Mouse (Mus musculus) kidney, embryonic 15.5 days (tissue): ENCODE results near the gene Gm36079. TPM values are rescaled to one million over a fixed set of nuclear protein-coding genes. Genes with fewer than 3 reads are reported as not detected.
A peak's percentile ranks its signal among the peaks of the same experiment; 100 is the strongest.
"Not testable (repeated sequence)": the region's sequence is repeated elsewhere in the genome, so short reads cannot be mapped to it uniquely, and the experiment has no call there.

ENCODE experiments used
- ATAC-seq: fragments of 200-750 bp; cut with Nextera tagmentation; replicated peaks from 2 replicates; pipeline ENCODE4 v1.8.0; 2017; ENCODE audit warnings: moderate TSS enrichment; ENCODE audit not compliant: low FRiP score
- H3K27ac ChIP-seq: fragments of 300-500 bp; sonication (generic); 2 replicates; pipeline ENCODE4 v1.5.1; 2015; ENCODE audit warnings: mild to moderate bottlenecking, inconsistent platforms
- H3K27me3 ChIP-seq: fragments of 300-500 bp; sonication (generic); 2 replicates; pipeline ENCODE4 v1.6.1; 2015; ENCODE audit warnings: inconsistent platforms
- H3K36me3 ChIP-seq: fragments of 300-500 bp; sonication (generic); 2 replicates; pipeline ENCODE4 v1.6.1; 2015; ENCODE audit warnings: inconsistent platforms
- H3K4me1 ChIP-seq: fragments of 300-500 bp; sonication (generic); 2 replicates; pipeline ENCODE4 v1.6.1; 2015; ENCODE audit warnings: inconsistent platforms
- H3K4me2 ChIP-seq: fragments of 300-500 bp; sonication (generic); 2 replicates; pipeline ENCODE4 v1.6.1; 2015; ENCODE audit warnings: moderate library complexity, mild to moderate bottlenecking, inconsistent platforms
- H3K4me3 ChIP-seq: fragments of 300-500 bp; sonication (generic); replicated peaks from 2 replicates; pipeline ENCODE4 v1.5.1; 2015; ENCODE audit warnings: mild to moderate bottlenecking, inconsistent platforms
- H3K9ac ChIP-seq: fragments of 300-500 bp; sonication (generic); 2 replicates; pipeline ENCODE4 v1.6.1; 2015; ENCODE audit warnings: mild to moderate bottlenecking, inconsistent platforms
- H3K9me3 ChIP-seq: fragments of 300-500 bp; sonication (generic); replicated peaks from 2 replicates; pipeline ENCODE4 v1.6.1; 2016; ENCODE audit warnings: inconsistent platforms
- WGBS: fragments of 180-500 bp; shearing (Covaris S2); methylation state at CpG from one replicate; pipeline ENCODE4 v1.1.7; 2015; ENCODE audit warnings: mixed read lengths; 5-methylcytosine and 5-hydroxymethylcytosine counted together
- polyA plus RNA-seq: library from polyadenylated mRNA; unstranded; fragments of >200 nt; fragmentation: Nextera tagmentation; extraction: Ambion mirVana; gene quantifications from 2 replicates; pipeline ENCODE4 v1.2.1, GENCODE M21; 2015

The Gm36079 gene
- not detected in 2 replicates for polyA plus RNA-seq

DNA sequence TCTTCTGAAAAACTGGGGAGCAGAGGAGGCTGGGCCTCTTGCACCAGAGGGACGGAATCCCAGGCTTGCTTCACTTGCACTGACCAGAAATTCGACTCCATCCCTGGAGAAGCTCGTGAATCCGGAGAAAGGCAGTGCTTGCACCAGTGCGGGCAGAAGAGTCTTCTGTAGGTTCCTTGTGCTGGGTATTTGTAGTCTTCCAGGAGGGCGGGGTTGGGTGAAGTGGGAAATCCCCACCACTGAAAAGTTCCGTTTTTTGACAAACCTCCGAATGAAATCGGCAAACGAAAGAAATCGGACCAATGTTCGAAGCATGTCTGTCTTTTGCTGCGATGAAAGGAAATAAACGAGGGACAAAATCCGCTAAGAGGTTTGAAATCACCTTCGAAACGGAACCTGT, at the start of gene Gm36079:
TSS of gene Gm36079 (minus strand) at position 101 of the 400 bp plus-strand sequence.
- ATAC-seq, H3K27ac ChIP-seq, H3K4me1 ChIP-seq, H3K4me2 ChIP-seq, H3K4me3 ChIP-seq, H3K36me3 ChIP-seq, H3K9me3 ChIP-seq, H3K9ac ChIP-seq: not testable (repeated sequence)
- peaks cover 27% of the 10 kb centered on the region for H3K27me3 ChIP-seq
- 0% methylated on average over 2 of the region's 17 CpGs for WGBS

DNA sequence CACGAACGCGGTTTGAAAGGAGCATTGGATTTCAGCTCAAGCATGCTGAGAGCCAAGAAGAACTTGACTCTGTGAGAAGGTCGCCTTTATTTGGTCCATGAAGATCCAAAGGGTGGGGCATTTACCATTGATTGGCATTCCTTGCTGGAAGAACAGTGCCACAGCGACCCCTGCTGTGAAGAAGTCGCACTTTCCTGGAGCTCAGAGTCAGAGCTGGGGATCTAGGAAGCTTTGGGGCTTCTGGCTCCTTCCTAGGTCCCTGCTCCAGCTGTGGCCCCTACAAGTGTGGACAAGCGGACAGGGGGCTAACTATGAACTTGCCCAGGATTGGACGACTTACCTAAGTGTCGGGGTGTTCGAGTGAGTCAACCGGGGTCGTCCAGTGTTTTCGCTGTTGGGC, 44.1 kb upstream of the Gm36079 start:
- not testable (repeated sequence) for H3K27me3 ChIP-seq, H3K9ac ChIP-seq, H3K4me3 ChIP-seq, H3K27ac ChIP-seq, H3K4me1 ChIP-seq, H3K36me3 ChIP-seq, ATAC-seq, H3K4me2 ChIP-seq, H3K9me3 ChIP-seq
- WGBS, result no CpG with 5 or more reads among the region's 13 CpGs

DNA sequence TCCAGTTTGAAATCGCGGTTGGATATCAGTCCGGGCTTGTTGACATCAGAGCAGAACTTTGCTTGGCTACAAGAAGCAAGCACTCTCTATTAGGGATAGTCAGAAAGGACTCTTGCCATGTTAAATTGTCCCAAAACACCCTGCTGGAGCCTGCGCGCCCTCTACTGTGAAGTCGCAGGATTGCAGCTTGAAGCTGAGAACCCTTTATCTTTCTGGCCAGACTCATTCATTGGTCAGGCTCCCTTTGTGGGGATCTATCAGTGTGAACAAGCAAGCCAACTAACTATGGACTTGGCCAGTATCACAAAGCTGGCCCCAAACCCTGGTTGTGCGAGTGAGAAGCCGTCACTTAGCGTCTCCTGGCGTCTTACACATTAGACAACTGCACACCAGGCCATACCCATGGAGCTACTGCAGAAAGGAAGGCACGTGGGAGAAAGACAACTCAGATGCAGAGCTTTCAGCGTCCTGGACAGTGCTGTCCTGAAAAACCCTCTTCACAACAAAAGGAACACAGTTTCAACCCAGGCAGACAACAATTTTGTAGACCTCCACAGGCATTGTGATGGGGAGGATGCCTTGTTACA, 43.3 kb upstream of the Gm36079 start:
- H3K4me1 ChIP-seq, ATAC-seq, H3K36me3 ChIP-seq, H3K9ac ChIP-seq, H3K9me3 ChIP-seq, H3K4me2 ChIP-seq, H3K27ac ChIP-seq, H3K4me3 ChIP-seq, H3K27me3 ChIP-seq: not testable (repeated sequence)
- WGBS, result no CpG with 5 or more reads among the region's 12 CpGs

DNA sequence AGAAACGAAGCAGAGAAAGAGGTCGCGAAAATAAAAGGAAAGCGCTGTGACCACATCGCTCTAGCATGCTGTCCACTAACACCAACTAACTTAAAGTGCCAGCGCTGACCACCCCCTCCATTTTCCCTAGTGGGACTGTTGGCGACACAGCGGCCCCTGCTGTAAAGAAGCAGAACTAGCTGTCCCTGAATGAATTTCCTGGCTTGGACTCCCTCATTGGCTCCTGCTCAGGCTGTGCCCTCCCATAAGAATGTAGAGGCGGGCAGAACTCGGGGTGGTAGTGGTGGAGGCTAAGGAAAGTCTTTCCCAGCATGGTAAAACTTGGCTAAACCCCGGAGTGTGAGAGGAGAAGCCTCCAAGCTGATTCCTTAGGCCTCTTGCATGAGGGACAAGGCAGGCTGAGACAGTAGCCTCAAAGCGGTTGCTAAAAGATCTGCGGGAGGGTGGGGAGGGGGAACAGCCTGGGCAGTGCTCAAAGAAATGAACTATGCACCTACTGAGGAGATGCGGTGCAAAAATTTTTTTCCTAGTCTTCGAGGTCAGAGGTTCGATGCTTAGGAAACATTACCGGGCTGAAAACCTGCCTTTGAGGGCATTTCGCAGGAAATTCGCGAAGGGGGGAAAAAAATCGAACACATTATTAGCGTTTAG, 36.8 kb upstream of the Gm36079 start:
- H3K27ac ChIP-seq, H3K9ac ChIP-seq, H3K4me2 ChIP-seq, H3K36me3 ChIP-seq, H3K4me1 ChIP-seq, H3K4me3 ChIP-seq, H3K9me3 ChIP-seq, H3K27me3 ChIP-seq: not testable (repeated sequence)
- no CpG with 5 or more reads among the region's 22 CpGs for WGBS
- peak; percentile 89 for ATAC-seq

DNA sequence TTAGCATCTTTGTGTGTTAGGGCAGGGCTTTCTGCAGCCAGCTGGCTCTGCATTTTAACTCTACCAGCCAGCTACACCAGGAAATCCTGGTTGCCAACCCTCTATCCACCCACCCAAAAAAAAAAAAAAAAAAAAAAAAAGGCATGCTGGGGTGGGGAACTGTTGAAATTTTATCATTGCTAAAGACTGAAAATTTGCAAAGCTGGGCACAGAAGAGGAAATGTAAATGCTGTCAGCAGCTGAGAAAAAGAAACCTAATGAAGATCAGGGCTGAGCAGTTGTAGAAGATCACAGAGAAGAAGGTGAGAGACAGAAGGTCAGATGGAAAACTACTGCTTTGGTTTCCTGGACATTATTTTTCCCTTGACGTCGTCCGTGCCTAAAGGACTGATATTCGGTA, 36.1 kb upstream of the Gm36079 start:
- H3K9me3 ChIP-seq, H3K36me3 ChIP-seq, H3K4me2 ChIP-seq, H3K4me3 ChIP-seq, H3K27ac ChIP-seq, H3K4me1 ChIP-seq, H3K27me3 ChIP-seq, H3K9ac ChIP-seq, ATAC-seq: not testable (repeated sequence)
- WGBS, result no CpG with 5 or more reads among the region's 4 CpGs

DNA sequence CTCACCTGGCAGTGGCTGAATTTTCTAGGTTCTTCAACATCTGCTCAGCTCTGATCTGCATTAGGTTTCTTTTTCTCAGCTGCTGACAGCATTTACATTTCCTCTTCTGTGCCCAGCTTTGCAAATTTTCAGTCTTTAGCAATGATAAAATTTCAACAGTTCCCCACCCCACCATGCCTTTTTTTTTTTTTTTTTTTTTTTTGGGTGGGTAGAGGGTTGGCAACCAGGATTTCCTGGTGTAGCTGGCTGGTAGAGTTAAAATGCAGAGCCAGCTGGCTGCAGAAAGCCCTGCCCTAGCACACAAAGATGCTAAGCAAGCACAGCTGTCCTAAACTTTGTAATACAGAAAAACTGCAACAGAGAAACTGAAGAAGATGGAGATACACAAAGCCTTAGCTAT, 25.3 kb upstream of the Gm36079 start, which contains the start of gene Gm21188:
TSS of gene Gm21188 (minus strand) at position 110 of the 400 bp plus-strand sequence.
- H3K36me3 ChIP-seq, H3K9ac ChIP-seq, ATAC-seq, H3K4me1 ChIP-seq, H3K27ac ChIP-seq, H3K9me3 ChIP-seq, H3K27me3 ChIP-seq, H3K4me2 ChIP-seq, H3K4me3 ChIP-seq: not testable (repeated sequence)

DNA sequence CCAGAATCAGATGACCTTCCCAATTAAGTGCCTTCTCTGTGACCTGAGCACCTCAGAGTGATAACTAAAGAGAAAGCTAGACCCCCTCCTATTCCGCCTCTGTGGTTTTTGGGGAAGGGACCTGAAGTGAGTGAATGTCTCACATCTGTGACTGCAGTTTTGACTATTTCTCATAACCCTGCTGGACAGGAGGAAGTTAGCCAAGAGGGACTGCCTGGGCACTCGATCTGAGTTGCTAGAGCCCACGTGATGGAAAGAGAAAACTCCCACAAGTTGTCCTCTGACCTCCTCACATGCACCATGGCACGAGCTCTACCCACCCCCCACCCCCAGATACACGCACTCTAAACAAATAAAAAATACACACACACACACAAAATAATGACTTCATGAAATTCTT, 21.8 kb upstream of the Gm36079 start:
- not testable (repeated sequence) for H3K4me3 ChIP-seq, H3K27ac ChIP-seq, H3K36me3 ChIP-seq, H3K9me3 ChIP-seq, ATAC-seq, H3K4me1 ChIP-seq, H3K27me3 ChIP-seq, H3K4me2 ChIP-seq, H3K9ac ChIP-seq
- no CpG with 5 or more reads among the region's 5 CpGs for WGBS

DNA sequence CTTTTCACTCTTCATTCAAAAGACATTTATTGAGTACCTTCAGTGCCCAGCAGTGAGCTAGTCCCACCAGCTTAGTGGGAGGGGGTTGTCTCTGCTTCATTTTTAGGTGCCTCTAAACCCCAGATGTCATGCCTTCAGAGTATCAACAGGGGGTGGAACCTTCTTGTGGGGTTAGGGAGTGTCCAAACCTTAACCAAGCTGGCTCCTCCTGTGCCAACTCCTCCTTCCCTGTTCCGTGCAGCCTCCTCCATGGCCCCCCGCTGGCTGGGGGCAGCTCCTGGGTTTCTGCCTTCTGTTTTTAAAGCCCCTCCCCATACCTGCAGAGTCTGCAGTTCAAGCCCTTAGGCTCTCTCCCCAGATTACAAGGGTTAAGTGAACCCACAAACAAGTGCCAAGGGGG, 21.4 kb upstream of the Gm36079 start:
- H3K9ac ChIP-seq, H3K36me3 ChIP-seq, ATAC-seq, H3K4me2 ChIP-seq, H3K4me1 ChIP-seq, H3K27ac ChIP-seq, H3K4me3 ChIP-seq, H3K9me3 ChIP-seq, H3K27me3 ChIP-seq: not testable (repeated sequence)
- WGBS, result no CpG with 5 or more reads among the region's 2 CpGs

DNA sequence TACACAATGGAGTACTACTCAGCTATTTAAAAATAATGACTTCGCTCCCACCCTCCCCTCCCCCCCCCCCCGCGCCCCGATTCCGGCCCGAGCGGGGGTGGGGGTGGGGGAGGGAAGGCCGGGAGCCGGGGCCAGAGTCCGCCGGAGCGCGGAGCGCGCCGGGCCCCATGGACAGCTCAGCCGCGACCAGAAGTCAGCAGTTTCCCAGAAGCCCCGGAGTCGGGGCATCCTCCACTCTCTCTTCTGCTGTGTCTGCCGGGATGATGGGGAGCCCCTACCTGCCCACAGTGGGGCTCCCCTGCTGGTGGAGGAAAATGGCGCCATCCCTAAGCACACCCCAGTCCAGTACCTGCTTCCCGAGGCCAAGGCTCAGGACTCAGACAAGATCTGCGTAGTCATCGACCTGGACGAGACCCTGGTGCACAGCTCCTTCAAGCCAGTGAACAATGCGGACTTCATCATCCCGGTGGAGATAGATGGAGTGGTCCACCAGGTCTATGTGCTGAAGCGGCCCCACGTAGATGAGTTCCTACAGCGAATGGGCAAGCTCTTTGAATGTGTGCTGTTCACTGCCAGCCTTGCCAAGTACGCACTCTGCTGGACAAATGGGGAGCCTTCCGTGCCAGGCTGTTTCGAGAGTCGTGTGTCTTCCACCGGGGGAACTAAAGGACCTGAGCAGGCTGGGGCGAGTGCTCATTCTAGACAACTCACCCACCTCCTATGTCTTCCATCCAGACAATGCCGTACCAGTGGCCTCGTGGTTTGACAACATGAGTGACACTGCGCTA, 19.8 kb upstream of the Gm36079 start:
- H3K9me3 ChIP-seq, H3K4me3 ChIP-seq, H3K27ac ChIP-seq, H3K9ac ChIP-seq, H3K4me2 ChIP-seq, H3K4me1 ChIP-seq, ATAC-seq, H3K27me3 ChIP-seq, H3K36me3 ChIP-seq: not testable (repeated sequence)
- 0% methylated on average over 7 of the region's 40 CpGs for WGBS

DNA sequence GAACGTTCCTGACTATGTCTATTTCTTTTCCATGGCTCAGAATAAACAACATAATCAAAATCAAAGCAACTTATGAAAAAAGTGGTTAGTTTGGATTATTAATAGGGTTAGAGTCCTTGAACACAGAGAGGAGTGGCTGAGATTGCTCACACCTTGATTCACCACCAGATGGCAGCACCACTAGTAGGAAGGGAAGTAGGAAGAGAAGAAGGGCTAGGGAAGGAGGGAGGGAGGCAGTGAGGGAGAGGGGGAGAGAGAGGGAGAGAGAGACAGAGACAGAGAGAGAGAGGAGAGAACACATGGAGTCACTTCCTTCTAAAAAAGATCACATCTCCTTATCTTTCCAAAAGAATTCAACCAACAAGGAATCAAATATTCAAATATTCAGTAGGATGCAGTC, 14.3 kb upstream of the Gm36079 start:
- not testable (repeated sequence) for H3K4me3 ChIP-seq

DNA sequence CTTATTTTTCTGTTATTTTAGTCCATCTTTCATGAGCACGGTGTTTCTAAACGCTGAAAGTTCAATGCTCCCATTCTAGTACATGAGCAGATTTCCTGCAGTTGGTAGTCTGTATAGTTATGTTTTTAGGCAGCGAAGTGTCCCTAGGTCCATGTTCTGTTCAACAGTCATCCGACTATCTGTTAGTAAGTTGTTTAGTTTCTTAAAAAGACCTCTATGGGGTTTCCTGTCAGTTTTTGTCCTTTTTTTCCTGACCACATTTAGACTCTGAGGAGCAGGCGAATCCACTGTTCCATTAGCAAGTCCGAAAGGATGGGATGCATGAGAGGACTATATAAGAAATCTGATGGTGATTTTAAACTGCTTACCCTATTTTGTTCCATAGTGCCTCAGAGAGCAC, 11.1 kb upstream of the Gm36079 start:
- H3K4me3 ChIP-seq, H3K9ac ChIP-seq, H3K9me3 ChIP-seq, H3K36me3 ChIP-seq, H3K27ac ChIP-seq, H3K4me2 ChIP-seq, ATAC-seq, H3K4me1 ChIP-seq: not testable (repeated sequence)
- peaks cover 24% of the 10 kb centered on the region for H3K27me3 ChIP-seq
- WGBS, result 6% methylated on average over 6 of the region's 6 CpGs

More for the DNA sequence above, 14.3 kb upstream of the Gm36079 start:
- not testable (repeated sequence) for H3K4me2 ChIP-seq, ATAC-seq, H3K9me3 ChIP-seq, H3K27ac ChIP-seq, H3K4me1 ChIP-seq, H3K9ac ChIP-seq, H3K36me3 ChIP-seq
- WGBS, result no CpG with 5 or more reads among the region's 1 CpGs
- peaks cover 15% of the 10 kb centered on the region for H3K27me3 ChIP-seq

DNA sequence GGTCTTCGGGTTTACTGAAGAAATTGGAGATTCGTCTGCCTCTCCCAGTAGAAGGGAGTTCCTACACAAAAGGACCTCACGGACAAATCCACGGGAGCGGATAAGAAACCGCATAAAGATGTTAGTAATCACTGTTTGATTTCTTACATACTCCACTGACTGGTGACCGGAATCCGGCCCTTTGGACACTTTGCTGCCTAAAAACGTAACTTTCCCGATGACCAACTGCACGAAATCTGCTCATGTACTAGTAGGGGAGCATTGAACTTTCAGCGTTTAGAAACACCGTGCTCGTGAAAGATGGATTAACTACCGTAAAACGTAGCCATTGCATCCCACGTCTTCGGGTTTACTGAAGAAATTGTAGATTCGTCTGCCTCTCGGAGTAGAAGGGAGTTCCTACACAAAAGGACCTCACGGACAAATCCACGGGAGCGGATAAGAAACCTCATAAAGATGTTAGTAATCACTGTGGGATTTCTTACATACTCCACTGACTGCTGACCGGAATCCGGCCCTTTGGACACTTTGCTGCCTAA, 9.8 kb upstream of the Gm36079 start:
- not testable (repeated sequence) for H3K4me1 ChIP-seq, H3K9ac ChIP-seq, H3K36me3 ChIP-seq, H3K4me2 ChIP-seq, H3K27ac ChIP-seq, H3K9me3 ChIP-seq, H3K4me3 ChIP-seq, ATAC-seq
- H3K27me3 ChIP-seq, result peaks cover 24% of the 10 kb centered on the region
- WGBS, result under 1% methylated on average over 24 of the region's 25 CpGs
